Mouse (Mus musculus): ENCODE measurements at regions not wholly inside any gene's neighbourhood (a gene's known extent, or its start where the extent isn't known, plus 50 kb on each side); places are given as distances from the start of the nearest gene placed in this dataset.
"Not testable (repeated sequence)": the region's sequence is repeated elsewhere in the genome, so short reads cannot be mapped to it uniquely, and the experiment has no call there.

- Histone ChIP-seq H3K4me2 (ENCODE audit: low read depth, low read length, poor library complexity, severe bottlenecking) (no peak overlapping the region), H3K27me3 (ENCODE audit: insufficient read depth, low read length) (no peaks in the 10 kb centered on the region), H3K4me1 (ENCODE audit: insufficient read depth, low read length) (no peaks in the 10 kb centered on the region), H3K9ac (replicated peaks; ENCODE audit: low read length, poor library complexity, severe bottlenecking) (no peak overlapping the region), H3K9me3 (ENCODE audit: low read length) (no peaks in the 10 kb centered on the region), H3K36me3 (ENCODE audit: insufficient read depth, low read length) (no peaks in the 10 kb centered on the region), H3K27ac (ENCODE audit: low read depth, low read length) (no peak overlapping the region), H3K4me3 (ENCODE audit: low read depth, low read length) (no peak overlapping the region)
- 97% methylated on average over 3 of the region's 3 CpGs for WGBS
- ATAC-seq (ENCODE audit: low FRiP score) (no peak), DNase-seq (ENCODE audit: low spot score) (no peak)
- TF ChIP-seq CTCF (IDR thresholded peaks at IDR 0.05), result no peak
Observed at GRCm38 (mm10) chr4:5540155-5540554, 747.0 kb upstream of the Impad1 start.

DNA sequence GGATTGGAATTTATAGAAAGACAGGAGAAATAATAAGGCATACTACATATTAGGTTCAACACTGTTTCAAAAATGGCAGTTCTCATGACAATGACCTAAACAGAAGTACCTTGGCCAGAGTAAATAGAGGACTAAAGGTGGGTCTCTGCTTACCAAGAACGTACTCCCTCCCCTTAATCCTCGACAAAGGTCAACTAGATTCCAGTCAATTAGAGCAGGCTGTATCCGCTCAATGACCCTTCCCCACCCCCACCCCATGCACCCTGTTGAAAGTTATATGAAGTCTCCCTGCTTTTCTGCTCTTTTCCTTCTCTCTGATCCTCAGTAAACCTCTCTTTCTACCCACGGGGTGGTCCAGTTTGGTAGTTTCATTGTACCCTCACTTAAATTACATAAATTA, 737.3 kb upstream of the Impad1 start:
- Histone ChIP-seq H3K9ac (replicated peaks; ENCODE audit: low read length, poor library complexity, severe bottlenecking) (no peak overlapping the region), H3K36me3 (ENCODE audit: insufficient read depth, low read length) (no peaks in the 10 kb centered on the region), H3K9me3 (ENCODE audit: low read length) (no peaks in the 10 kb centered on the region), H3K27ac (ENCODE audit: low read depth, low read length) (no peak overlapping the region), H3K4me3 (ENCODE audit: low read depth, low read length) (no peak overlapping the region), H3K4me1 (ENCODE audit: insufficient read depth, low read length) (no peaks in the 10 kb centered on the region), H3K27me3 (ENCODE audit: insufficient read depth, low read length) (no peaks in the 10 kb centered on the region), H3K4me2 (ENCODE audit: low read depth, low read length, poor library complexity, severe bottlenecking) (no peak overlapping the region)
- WGBS, result 65% methylated on average over 4 of the region's 4 CpGs
- no peak for TF ChIP-seq CTCF (IDR thresholded peaks at IDR 0.05)
- ATAC-seq (ENCODE audit: low FRiP score), result no peak
- no peak for DNase-seq (ENCODE audit: low spot score)

DNA sequence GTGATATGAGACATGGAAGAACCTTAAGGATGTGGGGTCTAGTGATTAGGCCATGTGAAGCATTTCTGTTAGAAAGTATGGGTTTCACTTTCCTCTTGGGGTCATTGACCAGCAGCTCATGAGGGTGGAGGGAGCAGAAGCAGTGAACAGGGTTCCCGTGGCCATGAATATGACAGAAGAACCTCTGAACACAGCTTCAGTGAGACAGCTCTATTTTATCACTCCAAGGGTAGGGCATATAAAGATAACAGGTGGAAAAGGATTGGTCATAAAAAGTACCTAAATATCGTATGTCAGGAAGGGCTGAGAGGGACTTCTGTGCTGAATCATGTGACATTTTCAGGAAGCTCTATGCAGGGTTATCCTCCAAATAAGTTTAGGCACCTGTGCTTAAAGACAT, 725.4 kb upstream of the Impad1 start:
- DNase-seq (ENCODE audit: low spot score) (no peak), ATAC-seq (ENCODE audit: low FRiP score) (no peak)
- no peaks in the 10 kb centered on the region for H3K27me3 ChIP-seq (ENCODE audit: insufficient read depth, low read length)
- H3K9me3 ChIP-seq (ENCODE audit: low read length), result no peaks in the 10 kb centered on the region
- whole genome bisulfite sequencing, result 86% methylated on average over 2 of the region's 2 CpGs
- no peaks in the 10 kb centered on the region for H3K36me3 ChIP-seq (ENCODE audit: insufficient read depth, low read length)
- H3K4me2 ChIP-seq (ENCODE audit: low read depth, low read length, poor library complexity, severe bottlenecking), result no peak overlapping the region
- no peak overlapping the region for H3K27ac ChIP-seq (ENCODE audit: low read depth, low read length)
- H3K4me3 ChIP-seq (ENCODE audit: low read depth, low read length), result no peak overlapping the region
- no peak for TF ChIP-seq CTCF (IDR thresholded peaks at IDR 0.05)
- no peaks in the 10 kb centered on the region for H3K4me1 ChIP-seq (ENCODE audit: insufficient read depth, low read length)
- H3K9ac ChIP-seq (replicated peaks; ENCODE audit: low read length, poor library complexity, severe bottlenecking), result no peak overlapping the region

DNA sequence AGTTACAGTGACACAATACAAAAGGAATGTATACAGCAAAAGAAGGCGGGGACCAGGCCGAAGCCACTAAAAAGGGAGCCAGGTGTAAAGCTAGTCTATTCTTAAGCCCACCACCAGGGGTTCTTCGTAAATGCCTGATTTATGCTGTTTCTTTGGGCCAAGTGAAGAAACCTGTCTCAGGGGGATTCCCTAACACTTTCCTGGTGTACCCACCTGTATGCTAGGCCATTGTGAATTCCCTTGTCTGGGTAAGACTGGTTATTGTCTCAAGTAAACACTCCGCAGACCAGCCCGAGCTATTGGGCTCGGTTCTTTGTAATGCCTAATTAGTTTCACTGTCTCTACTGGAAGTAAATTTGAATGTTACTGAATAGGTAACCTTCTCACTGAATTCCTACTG, 722.3 kb upstream of the Impad1 start:
- H3K9ac ChIP-seq (replicated peaks; ENCODE audit: low read length, poor library complexity, severe bottlenecking); H3K9me3 ChIP-seq (ENCODE audit: low read length); H3K4me1 ChIP-seq (ENCODE audit: insufficient read depth, low read length); ATAC-seq (ENCODE audit: low FRiP score); H3K27ac ChIP-seq (ENCODE audit: low read depth, low read length); H3K36me3 ChIP-seq (ENCODE audit: insufficient read depth, low read length); H3K4me2 ChIP-seq (ENCODE audit: low read depth, low read length, poor library complexity, severe bottlenecking); H3K27me3 ChIP-seq (ENCODE audit: insufficient read depth, low read length); H3K4me3 ChIP-seq (ENCODE audit: low read depth, low read length); DNase-seq (ENCODE audit: low spot score): not testable (repeated sequence)
- WGBS, result 82% methylated on average over 6 of the region's 6 CpGs

DNA sequence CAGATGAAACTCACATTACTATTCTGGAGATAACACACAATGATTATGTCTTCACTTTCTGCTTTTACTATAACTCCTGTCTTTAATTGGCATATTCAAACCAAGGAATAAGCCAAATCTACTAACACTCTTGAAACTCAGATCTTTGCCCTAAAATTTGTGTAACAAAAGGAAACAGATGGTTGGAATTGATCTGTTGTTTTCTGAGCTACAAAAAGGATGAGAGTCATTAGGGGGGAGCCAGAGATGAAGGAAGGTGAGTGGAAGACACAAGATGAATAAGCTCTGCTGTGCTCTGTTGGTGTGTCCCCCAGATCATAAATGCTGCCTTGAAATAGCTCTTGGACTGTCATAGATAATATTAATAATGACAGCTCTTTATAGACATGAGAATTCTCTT, 718.6 kb upstream of the Impad1 start:
- Histone ChIP-seq H3K4me3 (ENCODE audit: low read depth, low read length) (no peak overlapping the region), H3K27me3 (ENCODE audit: insufficient read depth, low read length) (no peaks in the 10 kb centered on the region), H3K4me2 (ENCODE audit: low read depth, low read length, poor library complexity, severe bottlenecking) (no peak overlapping the region), H3K9me3 (ENCODE audit: low read length) (no peaks in the 10 kb centered on the region), H3K9ac (replicated peaks; ENCODE audit: low read length, poor library complexity, severe bottlenecking) (no peak overlapping the region), H3K4me1 (ENCODE audit: insufficient read depth, low read length) (no peaks in the 10 kb centered on the region), H3K27ac (ENCODE audit: low read depth, low read length) (no peak overlapping the region), H3K36me3 (ENCODE audit: insufficient read depth, low read length) (no peaks in the 10 kb centered on the region)
- ATAC-seq (ENCODE audit: low FRiP score) (no peak), DNase-seq (ENCODE audit: low spot score) (no peak)
- no peak for TF ChIP-seq CTCF (IDR thresholded peaks at IDR 0.05)

- WGBS, result 79% methylated on average over 5 of the region's 5 CpGs
- TF ChIP-seq CTCF (IDR thresholded peaks at IDR 0.05), result no peak
- Histone ChIP-seq H3K36me3 (ENCODE audit: insufficient read depth, low read length) (no peaks in the 10 kb centered on the region), H3K9me3 (ENCODE audit: low read length) (no peaks in the 10 kb centered on the region), H3K4me3 (ENCODE audit: low read depth, low read length) (no peak overlapping the region), H3K4me1 (ENCODE audit: insufficient read depth, low read length) (no peaks in the 10 kb centered on the region), H3K27ac (ENCODE audit: low read depth, low read length) (no peak overlapping the region), H3K27me3 (ENCODE audit: insufficient read depth, low read length) (no peaks in the 10 kb centered on the region), H3K9ac (replicated peaks; ENCODE audit: low read length, poor library complexity, severe bottlenecking) (no peak overlapping the region), H3K4me2 (ENCODE audit: low read depth, low read length, poor library complexity, severe bottlenecking) (no peak overlapping the region)
- DNase-seq (ENCODE audit: low spot score) (peak; percentile 45), ATAC-seq (ENCODE audit: low FRiP score) (no peak)
Observed at GRCm38 (mm10) chr4:5509398-5509797, 716.2 kb upstream of the Impad1 start.

DNA sequence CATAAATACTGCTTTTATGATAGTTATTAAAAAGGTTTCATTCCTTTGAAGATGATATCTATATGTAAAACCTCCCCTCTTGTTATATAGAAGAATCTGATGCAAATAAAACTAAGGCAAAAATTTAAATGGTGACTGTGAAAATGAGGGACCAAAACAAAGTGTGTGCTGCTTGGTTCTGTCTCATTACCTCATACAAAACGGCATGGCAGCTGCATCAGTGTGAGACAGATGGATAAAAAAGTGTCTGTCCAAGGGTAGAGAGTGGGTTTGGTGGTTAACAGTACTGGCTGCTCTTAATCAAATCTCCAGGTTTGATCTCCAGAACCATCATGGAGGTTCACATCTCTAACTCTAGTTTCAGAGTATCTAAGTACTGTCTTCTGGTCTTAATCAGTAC, 701.9 kb upstream of the Impad1 start:
- Histone ChIP-seq H3K27ac (ENCODE audit: low read depth, low read length) (no peak overlapping the region), H3K9me3 (ENCODE audit: low read length) (no peaks in the 10 kb centered on the region), H3K4me3 (ENCODE audit: low read depth, low read length) (no peak overlapping the region), H3K9ac (replicated peaks; ENCODE audit: low read length, poor library complexity, severe bottlenecking) (no peak overlapping the region), H3K4me2 (ENCODE audit: low read depth, low read length, poor library complexity, severe bottlenecking) (no peak overlapping the region), H3K27me3 (ENCODE audit: insufficient read depth, low read length) (no peaks in the 10 kb centered on the region), H3K4me1 (ENCODE audit: insufficient read depth, low read length) (no peaks in the 10 kb centered on the region), H3K36me3 (ENCODE audit: insufficient read depth, low read length) (no peaks in the 10 kb centered on the region)
- ATAC-seq (ENCODE audit: low FRiP score) (no peak), DNase-seq (ENCODE audit: low spot score) (no peak)
- WGBS, result 95% methylated on average over 1 of the region's 1 CpGs
- TF ChIP-seq CTCF (IDR thresholded peaks at IDR 0.05), result no peak
